Mouse (Mus musculus) megakaryocyte, embryonic 14.5 days (primary cell): Measurements from ENCODE around the gene Hs3st4.

Source experiments
- FLI1 ChIP-seq: IDR thresholded peaks from 2 replicates; pipeline ENCODE4 v1.6.1; 2012; ENCODE audit warnings: low read length, inconsistent platforms, mixed read lengths
- GATA1 ChIP-seq: IDR thresholded peaks from 3 replicates; pipeline ENCODE4 v1.6.1; 2012; ENCODE audit warnings: mixed read lengths, low read length, inconsistent platforms, borderline replicate concordance

- no peak for TF ChIP-seq FLI1
- no peak for TF ChIP-seq GATA1
Observed at GRCm38 (mm10) chr7:123963021-123963420, 19.6 kb upstream of the Hs3st4 start.
